Mouse (Mus musculus) intestine, embryonic 16.5 days (tissue): ENCODE results near the gene Slc24a2. TPM values are rescaled to one million over a fixed set of nuclear protein-coding genes. Genes with fewer than 3 reads are reported as not detected.

Source experiments
- ATAC-seq: fragments of 200-750 bp; cut with Nextera tagmentation; 2 replicates; pipeline ENCODE4 v1.8.0; 2017; ENCODE audit warnings: moderate TSS enrichment, moderate library complexity
- H3K27ac ChIP-seq: fragments of 300-500 bp; sonication (generic); 2 replicates; pipeline ENCODE4 v1.5.1; 2014; ENCODE audit warnings: mild to moderate bottlenecking, low read length
- H3K27me3 ChIP-seq: fragments of 300-500 bp; sonication (generic); replicated peaks from 2 replicates; pipeline ENCODE4 v1.6.1; 2014; ENCODE audit warnings: low read length, control low read depth, mixed read lengths; ENCODE audit not compliant: control insufficient read depth, insufficient read depth
- H3K36me3 ChIP-seq: fragments of 300-500 bp; sonication (generic); 2 replicates; pipeline ENCODE4 v1.6.1; 2014; ENCODE audit warnings: low read length, control low read depth; ENCODE audit not compliant: control insufficient read depth, insufficient read depth
- H3K4me1 ChIP-seq: fragments of 300-500 bp; sonication (generic); 2 replicates; pipeline ENCODE4 v1.6.1; 2014; ENCODE audit warnings: low read length, control low read depth, mixed read lengths; ENCODE audit not compliant: control insufficient read depth, insufficient read depth
- H3K4me2 ChIP-seq: fragments of 300-500 bp; sonication (generic); 2 replicates; pipeline ENCODE4 v1.6.1; 2014; ENCODE audit warnings: low read depth, low read length, control low read depth
- H3K4me3 ChIP-seq: fragments of 300-500 bp; sonication (generic); 2 replicates; pipeline ENCODE4 v1.5.1; 2014; ENCODE audit warnings: mild to moderate bottlenecking, low read length
- H3K9ac ChIP-seq: fragments of 300-500 bp; sonication (generic); 2 replicates; pipeline ENCODE4 v1.6.1; 2014; ENCODE audit warnings: low read depth, low read length
- H3K9me3 ChIP-seq: fragments of 300-500 bp; sonication (generic); 2 replicates; pipeline ENCODE4 v1.6.1; 2016; ENCODE audit warnings: low read length, control low read depth; ENCODE audit not compliant: control insufficient read depth
- WGBS: fragments of 180-500 bp; shearing (Covaris S2); extraction: QIAGEN DNeasy Blood & Tissue Kit; methylation state at CpG from one replicate; pipeline ENCODE4 v1.1.7; 2014; 5-methylcytosine and 5-hydroxymethylcytosine counted together
- polyA plus RNA-seq: library from polyadenylated mRNA; unstranded; fragments of >200 nt; fragmentation: Nextera tagmentation; extraction: Ambion mirVana; gene quantifications from 2 replicates; pipeline ENCODE4 v1.2.1, GENCODE M21; 2015

The Slc24a2 gene
- polyA plus RNA-seq, 1 experiment from 2014 or later = 0.01 TPM

DNA sequence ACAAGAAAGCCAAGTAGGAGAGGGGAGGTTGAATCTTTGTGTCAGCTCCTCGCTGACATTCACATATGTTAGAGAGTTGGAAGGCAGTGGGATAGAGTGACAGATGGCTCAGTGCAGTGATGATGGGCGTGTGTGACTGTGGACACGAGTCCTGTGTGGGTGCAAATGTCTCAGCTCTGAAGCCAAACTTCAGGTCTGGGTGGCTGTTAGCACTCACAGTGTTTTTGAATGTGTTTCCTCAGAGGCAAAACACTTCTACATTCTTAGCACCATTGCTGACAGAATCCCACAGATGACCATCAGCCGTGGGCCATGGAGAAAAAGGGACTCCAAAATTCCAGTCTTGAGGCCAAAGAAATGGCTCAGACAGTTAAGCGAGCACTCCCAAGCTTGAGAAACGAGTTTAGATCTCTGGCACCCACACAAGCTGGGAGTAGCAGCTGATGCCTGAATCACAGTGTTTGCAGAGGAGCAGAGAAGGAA, 167.5 kb downstream of the Slc24a2 start:
- Histone ChIP-seq H3K4me2 (no peak overlapping the region), H3K27ac (no peak overlapping the region), H3K36me3 (no peaks in the 10 kb centered on the region), H3K4me3 (no peak overlapping the region), H3K9me3 (no peaks in the 10 kb centered on the region), H3K9ac (no peak overlapping the region), H3K27me3 (no peaks in the 10 kb centered on the region), H3K4me1 (no peaks in the 10 kb centered on the region)
- no peak for ATAC-seq
- WGBS = 74% methylated on average over 6 of the region's 6 CpGs

DNA sequence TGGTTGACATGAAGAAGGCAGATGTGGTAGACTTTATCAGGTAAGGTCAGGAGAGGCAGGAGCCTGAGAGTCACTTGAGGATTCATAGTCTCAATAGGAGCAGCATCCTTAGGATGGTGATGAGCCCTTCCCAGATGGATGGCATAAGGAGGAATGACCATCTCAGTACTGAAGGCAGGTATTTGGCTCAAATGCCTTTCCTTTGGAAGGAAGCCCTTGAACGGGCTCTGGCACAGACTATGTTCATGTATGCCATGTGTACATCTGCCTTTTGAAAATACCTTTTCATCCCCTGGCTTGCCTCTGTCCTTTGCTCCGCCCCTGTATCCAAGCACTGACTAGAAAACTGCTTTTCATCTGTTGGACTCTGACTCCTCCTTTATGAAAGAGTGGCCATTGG, 168.6 kb downstream of the Slc24a2 start:
- H3K27ac ChIP-seq = no peak overlapping the region
- ATAC-seq = no peak
- no peak overlapping the region for H3K4me3 ChIP-seq
- H3K27me3 ChIP-seq = no peaks in the 10 kb centered on the region
- no peaks in the 10 kb centered on the region for H3K4me1 ChIP-seq
- WGBS = 88% methylated on average over 2 of the region's 2 CpGs
- no peak overlapping the region for H3K4me2 ChIP-seq
- no peak overlapping the region for H3K9ac ChIP-seq
- no peaks in the 10 kb centered on the region for H3K9me3 ChIP-seq
- H3K36me3 ChIP-seq = no peaks in the 10 kb centered on the region

DNA sequence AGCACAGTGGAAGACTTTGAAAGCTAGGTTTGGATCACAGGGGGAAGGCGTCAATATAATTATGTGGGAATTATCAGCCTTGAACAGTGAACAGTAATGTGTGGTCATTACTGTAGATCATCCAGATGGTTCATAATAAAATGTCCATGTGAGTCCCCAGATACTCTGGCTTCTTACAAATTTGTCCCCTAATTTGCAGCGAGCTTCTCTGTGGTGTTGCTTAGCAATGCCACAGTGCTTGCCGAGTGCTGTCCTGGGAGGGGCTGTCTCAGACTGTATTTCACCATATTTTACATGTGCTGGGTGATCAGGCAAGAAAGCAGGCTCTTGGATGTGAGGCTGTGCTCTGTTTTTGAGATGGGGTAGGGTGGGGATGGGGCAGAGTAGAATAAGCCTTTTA, 172.7 kb downstream of the Slc24a2 start:
- no peak overlapping the region for H3K9ac ChIP-seq
- no peak overlapping the region for H3K4me2 ChIP-seq
- no peak overlapping the region for H3K27ac ChIP-seq
- no peaks in the 10 kb centered on the region for H3K36me3 ChIP-seq
- H3K9me3 ChIP-seq = no peaks in the 10 kb centered on the region
- 77% methylated on average over 3 of the region's 3 CpGs for WGBS
- no peaks in the 10 kb centered on the region for H3K4me1 ChIP-seq
- no peaks in the 10 kb centered on the region for H3K27me3 ChIP-seq
- H3K4me3 ChIP-seq = no peak overlapping the region
- no peak for ATAC-seq

DNA sequence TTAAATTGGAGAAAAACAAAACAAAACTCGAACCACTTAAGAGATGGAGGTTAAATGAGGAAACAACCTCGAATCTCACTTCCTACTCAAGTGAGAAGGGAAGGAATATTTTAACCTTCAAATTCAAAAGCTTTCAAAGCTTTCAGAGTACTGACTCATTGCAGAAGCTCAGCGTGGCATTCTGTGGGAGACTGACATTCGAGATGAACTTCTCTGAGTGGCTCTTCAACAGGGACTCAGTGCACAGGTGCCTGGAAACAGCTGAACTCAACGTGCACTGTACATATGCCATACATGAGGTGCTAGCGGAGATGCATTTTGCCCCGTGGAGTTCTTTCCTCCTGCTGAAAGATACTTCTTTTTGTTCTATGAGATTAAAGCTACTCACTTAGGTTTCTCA, 174.5 kb downstream of the Slc24a2 start:
- Histone ChIP-seq H3K4me3 (no peak overlapping the region), H3K36me3 (no peaks in the 10 kb centered on the region), H3K27me3 (no peaks in the 10 kb centered on the region), H3K27ac (no peak overlapping the region), H3K4me1 (no peaks in the 10 kb centered on the region), H3K9ac (no peak overlapping the region), H3K9me3 (no peaks in the 10 kb centered on the region), H3K4me2 (no peak overlapping the region)
- no peak for ATAC-seq
- 75% methylated on average over 7 of the region's 7 CpGs for WGBS

DNA sequence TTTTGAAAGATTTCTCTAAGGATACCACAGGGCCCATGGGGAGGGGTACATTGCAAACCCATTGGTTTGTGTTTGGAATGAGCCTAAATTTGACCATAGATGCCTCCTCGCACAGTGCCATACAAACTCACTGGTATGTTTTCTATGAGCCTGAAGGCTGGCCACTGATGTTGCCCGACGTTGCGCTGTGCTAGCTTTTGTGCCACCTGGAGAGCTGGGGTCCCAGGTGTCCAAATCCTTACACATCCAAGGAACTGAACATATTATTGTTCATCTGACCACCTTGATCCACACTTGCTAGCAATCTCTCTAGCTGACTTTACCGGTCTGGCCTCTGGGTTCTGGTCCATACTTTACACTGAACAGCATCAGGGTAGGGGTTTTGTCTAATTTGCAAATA, 177.4 kb downstream of the Slc24a2 start:
- no peaks in the 10 kb centered on the region for H3K27me3 ChIP-seq
- no peak overlapping the region for H3K27ac ChIP-seq
- no peaks in the 10 kb centered on the region for H3K4me1 ChIP-seq
- 94% methylated on average over 5 of the region's 5 CpGs for WGBS
- ATAC-seq = no peak
- H3K4me3 ChIP-seq = no peak overlapping the region
- no peak overlapping the region for H3K4me2 ChIP-seq
- no peaks in the 10 kb centered on the region for H3K36me3 ChIP-seq
- H3K9me3 ChIP-seq = no peaks in the 10 kb centered on the region
- H3K9ac ChIP-seq = no peak overlapping the region

DNA sequence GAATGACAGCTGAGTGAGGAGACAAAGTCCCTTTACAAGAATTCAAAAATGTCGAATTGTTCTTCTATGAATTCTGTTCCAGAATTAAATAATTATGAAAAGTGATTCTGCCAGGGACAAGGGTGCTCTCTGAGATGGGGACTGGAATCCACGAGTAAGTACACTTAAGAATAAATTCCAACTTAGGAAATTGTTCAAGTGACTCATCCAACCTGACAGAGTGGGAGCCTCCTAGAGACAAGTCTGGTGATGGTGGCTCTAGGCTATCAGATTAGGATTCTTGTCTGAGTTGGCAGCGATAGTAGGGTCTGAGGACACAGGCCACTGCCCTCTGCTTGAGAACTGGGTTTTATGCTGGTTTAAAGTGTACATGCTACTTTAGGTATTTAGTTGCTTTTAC, 181.2 kb downstream of the Slc24a2 start:
- 75% methylated on average over 3 of the region's 3 CpGs for WGBS
- ATAC-seq = no peak
- no peak overlapping the region for H3K4me2 ChIP-seq
- no peak overlapping the region for H3K4me3 ChIP-seq
- H3K27ac ChIP-seq = no peak overlapping the region
- no peaks in the 10 kb centered on the region for H3K9me3 ChIP-seq
- no peaks in the 10 kb centered on the region for H3K4me1 ChIP-seq
- no peaks in the 10 kb centered on the region for H3K27me3 ChIP-seq
- no peak overlapping the region for H3K9ac ChIP-seq
- H3K36me3 ChIP-seq = no peaks in the 10 kb centered on the region

DNA sequence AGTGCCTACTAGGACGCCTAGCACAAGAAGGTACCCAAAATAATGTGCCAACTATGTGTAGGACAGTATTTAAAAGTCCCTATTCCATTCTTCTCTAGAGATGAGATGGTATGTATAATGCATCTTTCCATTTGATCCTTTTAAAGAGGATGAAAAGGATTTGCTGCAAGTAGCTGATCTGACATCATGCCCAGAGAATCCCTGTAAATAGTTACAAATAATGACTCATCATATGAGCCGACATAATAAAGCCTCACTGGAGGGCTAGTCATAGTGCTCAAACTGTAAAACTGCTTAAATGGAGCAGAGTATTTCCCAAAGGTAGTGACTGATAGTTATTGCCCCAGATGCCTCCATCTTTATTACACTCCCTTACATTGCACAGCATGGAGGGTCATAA, 183.1 kb downstream of the Slc24a2 start:
- Histone ChIP-seq H3K27me3 (no peaks in the 10 kb centered on the region), H3K4me3 (no peak overlapping the region), H3K9me3 (no peaks in the 10 kb centered on the region), H3K4me2 (no peak overlapping the region), H3K9ac (no peak overlapping the region), H3K27ac (no peak overlapping the region), H3K4me1 (no peaks in the 10 kb centered on the region), H3K36me3 (no peaks in the 10 kb centered on the region)
- no peak for ATAC-seq
- WGBS = 71% methylated on average over 2 of the region's 2 CpGs

DNA sequence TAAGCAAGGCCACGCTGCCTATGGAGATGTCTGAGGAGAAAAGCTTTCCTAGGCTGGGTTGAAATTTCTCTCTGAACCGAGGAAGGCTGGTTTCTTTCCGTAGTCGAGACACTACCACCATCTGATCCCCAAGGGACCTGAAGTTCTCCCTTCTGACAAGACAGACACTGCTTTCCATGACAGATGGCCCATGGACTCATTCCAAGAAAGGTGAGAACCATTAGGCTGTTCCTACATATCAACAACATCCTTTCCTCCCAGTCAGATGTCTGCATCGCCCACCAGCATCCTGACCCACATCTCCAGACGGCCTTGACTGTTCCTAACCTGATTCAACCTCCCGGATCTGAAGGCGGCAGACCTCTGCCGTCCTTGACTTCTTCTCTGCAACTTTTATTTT, 187.0 kb downstream of the Slc24a2 start:
- H3K4me1 ChIP-seq = no peaks in the 10 kb centered on the region
- no peak overlapping the region for H3K9ac ChIP-seq
- no peaks in the 10 kb centered on the region for H3K27me3 ChIP-seq
- H3K9me3 ChIP-seq = no peaks in the 10 kb centered on the region
- 86% methylated on average over 9 of the region's 9 CpGs for WGBS
- H3K4me2 ChIP-seq = no peak overlapping the region
- no peak overlapping the region for H3K27ac ChIP-seq
- ATAC-seq = no peak
- no peaks in the 10 kb centered on the region for H3K36me3 ChIP-seq
- H3K4me3 ChIP-seq = no peak overlapping the region

DNA sequence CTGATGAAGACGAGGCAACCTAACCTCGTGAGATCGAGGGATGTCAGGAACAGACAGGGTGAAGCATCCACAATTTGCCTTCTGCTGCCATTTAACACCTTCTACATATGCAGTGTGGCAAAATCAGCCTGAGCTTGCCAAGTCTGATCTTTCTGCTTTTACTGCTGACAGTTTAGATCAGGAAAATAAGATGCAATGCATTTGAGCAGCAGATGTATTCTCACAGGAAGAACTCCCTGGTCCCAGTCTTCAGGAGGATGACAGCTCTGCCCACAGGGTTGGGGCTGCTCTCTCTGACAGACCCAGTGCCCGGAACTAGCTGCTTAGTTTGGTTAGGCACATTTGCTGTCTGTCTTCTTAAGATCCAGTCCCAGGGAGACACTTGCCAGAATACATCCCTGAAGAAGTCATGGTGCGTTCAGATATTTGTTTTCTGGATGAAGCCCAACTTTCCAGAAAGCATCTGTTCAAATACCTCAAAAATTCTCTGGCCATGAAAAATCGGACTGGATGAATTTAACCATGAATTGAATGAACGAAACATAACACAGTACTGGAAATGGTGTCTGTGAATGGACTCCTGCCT, 188.8 kb downstream of the Slc24a2 start:
- no peak for ATAC-seq
- Histone ChIP-seq H3K9me3 (no peaks in the 10 kb centered on the region), H3K4me1 (no peaks in the 10 kb centered on the region), H3K4me3 (no peak overlapping the region), H3K9ac (no peak overlapping the region), H3K36me3 (no peaks in the 10 kb centered on the region), H3K27ac (no peak overlapping the region), H3K4me2 (no peak overlapping the region), H3K27me3 (no peaks in the 10 kb centered on the region)
- 67% methylated on average over 7 of the region's 7 CpGs for WGBS

DNA sequence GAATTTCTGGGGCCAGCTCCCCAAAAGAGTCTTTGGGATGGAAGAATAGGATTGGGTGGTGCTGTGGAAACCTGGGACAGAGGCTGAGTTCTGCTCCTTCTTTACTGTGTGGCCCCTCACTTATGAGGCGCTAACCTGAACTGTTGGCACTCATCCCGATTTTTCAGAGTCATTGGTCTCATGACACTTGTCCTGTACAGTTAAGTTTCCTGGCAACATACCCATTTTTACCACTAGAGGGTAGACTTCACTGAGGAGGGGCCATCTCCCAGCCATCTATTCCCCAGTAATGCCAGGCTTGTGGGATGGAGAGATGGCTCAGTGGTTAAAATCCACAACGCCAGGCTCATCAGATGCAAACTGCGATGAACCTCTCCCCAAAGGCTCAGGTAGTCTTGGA, 192.7 kb downstream of the Slc24a2 start:
- Histone ChIP-seq H3K27me3 (no peaks in the 10 kb centered on the region), H3K27ac (no peak overlapping the region), H3K4me2 (no peak overlapping the region), H3K4me1 (no peaks in the 10 kb centered on the region), H3K9me3 (no peaks in the 10 kb centered on the region), H3K9ac (no peak overlapping the region), H3K4me3 (no peak overlapping the region), H3K36me3 (no peaks in the 10 kb centered on the region)
- no peak for ATAC-seq
- WGBS = 72% methylated on average over 4 of the region's 4 CpGs
